Mouse (Mus musculus) neural tube, postnatal 0 days (tissue): ENCODE results near the gene Vmn2r114. TPM values are rescaled to one million over a fixed set of nuclear protein-coding genes. Genes with fewer than 3 reads are reported as not detected.

Experiments used
- polyA plus RNA-seq: library from polyadenylated mRNA; unstranded; fragments of >200 nt; fragmentation: Nextera tagmentation; extraction: Ambion mirVana; gene quantifications from 2 replicates; pipeline ENCODE4 v1.2.1, GENCODE M21; 2015

The Vmn2r114 gene
- not detected in 2 replicates for polyA plus RNA-seq

DNA sequence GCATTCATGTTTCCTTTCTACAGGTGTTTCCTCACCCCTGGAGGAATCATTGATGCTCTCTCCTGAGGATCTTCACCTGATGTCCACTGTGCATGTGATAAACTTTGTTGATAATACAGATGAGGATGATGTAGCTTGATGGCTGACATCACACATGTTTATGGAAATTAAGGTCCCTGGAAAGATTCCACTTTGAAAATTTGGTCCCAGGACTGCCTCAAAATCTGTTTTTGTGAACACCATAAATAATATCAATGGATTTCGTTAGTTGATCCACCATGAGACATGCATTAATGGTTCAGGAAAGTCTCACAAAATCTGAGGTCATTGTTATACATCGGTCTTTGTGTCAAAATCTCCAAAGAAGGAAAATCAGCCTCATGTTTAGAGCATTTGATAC lies at the start of gene Vmn2r114:
Gene Vmn2r114 (minus strand): TSS at position 101 of the 400 bp plus-strand sequence.

GRCm38 (mm10) chr17:23343441-23343840 lies 31.1 kb upstream of the Vmn2r114 start, which contains the start of gene Vmn2r115:
Gene Vmn2r115 (plus strand): TSS chr17:23343741.

Other genes starting within 250 kb of the Vmn2r114 start
- gene Zfp40, start 119.3 kb downstream of the Vmn2r114 start, polyA plus RNA-seq = 17.6 and 18.3 TPM in 2 replicates
- gene Vmn2r115, start 31.2 kb upstream of the Vmn2r114 start, polyA plus RNA-seq = not detected in 2 replicates
- not detected in 2 replicates for gene Vmn2r116, start 72.1 kb upstream of the Vmn2r114 start, polyA plus RNA-seq
- not detected in 2 replicates for gene Vmn2r117, start 167.2 kb upstream of the Vmn2r114 start, polyA plus RNA-seq